Mouse (Mus musculus) embryonic facial prominence, embryonic 10.5 days (tissue): ENCODE measurements at regions not wholly inside any gene's neighbourhood (a gene's known extent, or its start where the extent isn't known, plus 50 kb on each side); places are given as distances from the start of the nearest gene placed in this dataset.

Experiments
- DNase-seq: peaks from one replicate; pipeline ENCODE4 v3.0.0-alpha.2; 2017; ENCODE audit warnings: low spot score
- H3K27ac ChIP-seq: fragments of 300-500 bp; sonication (generic); replicated peaks from 2 replicates; pipeline ENCODE4 v1.5.1; 2016; ENCODE audit warnings: mild to moderate bottlenecking
- H3K27me3 ChIP-seq: fragments of 300-500 bp; sonication (generic); replicated peaks from 2 replicates; pipeline ENCODE4 v1.6.1; 2016; ENCODE audit warnings: low read depth, mild to moderate bottlenecking; ENCODE audit not compliant: poor library complexity, severe bottlenecking
- H3K36me3 ChIP-seq: fragments of 300-500 bp; sonication (generic); replicated peaks from 2 replicates; pipeline ENCODE4 v1.6.1; 2016; ENCODE audit warnings: mild to moderate bottlenecking, moderate library complexity
- H3K4me1 ChIP-seq: fragments of 300-500 bp; sonication (generic); 2 replicates; pipeline ENCODE4 v1.6.1; 2016
- H3K4me3 ChIP-seq: fragments of 300-500 bp; sonication (generic); 2 replicates; pipeline ENCODE4 v1.5.1; 2016; ENCODE audit warnings: mild to moderate bottlenecking, moderate library complexity
- H3K9me3 ChIP-seq: fragments of 300-500 bp; sonication (generic); 2 replicates; pipeline ENCODE4 v1.6.1; 2016; ENCODE audit warnings: mild to moderate bottlenecking
- WGBS: fragments of 180-500 bp; shearing (Covaris S2); methylation state at CpG from one replicate; pipeline ENCODE4 v1.1.7; 2016; 5-methylcytosine and 5-hydroxymethylcytosine counted together

DNA sequence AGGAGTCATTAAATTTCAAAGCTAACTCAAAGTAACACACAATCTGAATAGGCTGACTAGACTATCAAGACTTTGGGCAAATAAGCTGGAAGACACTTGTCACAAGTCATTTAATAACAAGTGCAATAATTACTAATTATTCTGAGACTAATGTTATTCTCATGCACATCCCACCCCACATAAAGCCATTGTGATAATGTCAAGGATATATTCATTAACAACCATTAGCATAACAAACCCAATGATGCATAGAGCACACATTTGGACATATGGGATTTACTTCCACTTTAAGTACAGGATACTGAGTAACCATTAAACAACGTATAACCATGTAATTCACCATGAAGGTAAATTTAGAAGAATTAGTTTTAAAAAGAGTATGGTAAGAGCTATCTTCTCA is 135.0 kb upstream of the Arpp21 start:
- Histone ChIP-seq H3K9me3 (no peaks in the 10 kb centered on the region), H3K27ac (no peak overlapping the region), H3K36me3 (no peaks in the 10 kb centered on the region), H3K4me3 (no peak overlapping the region), H3K27me3 (no peaks in the 10 kb centered on the region), H3K4me1 (no peaks in the 10 kb centered on the region)
- DNase-seq, result no peak
- WGBS, result 84% methylated on average over 1 of the region's 1 CpGs

DNA sequence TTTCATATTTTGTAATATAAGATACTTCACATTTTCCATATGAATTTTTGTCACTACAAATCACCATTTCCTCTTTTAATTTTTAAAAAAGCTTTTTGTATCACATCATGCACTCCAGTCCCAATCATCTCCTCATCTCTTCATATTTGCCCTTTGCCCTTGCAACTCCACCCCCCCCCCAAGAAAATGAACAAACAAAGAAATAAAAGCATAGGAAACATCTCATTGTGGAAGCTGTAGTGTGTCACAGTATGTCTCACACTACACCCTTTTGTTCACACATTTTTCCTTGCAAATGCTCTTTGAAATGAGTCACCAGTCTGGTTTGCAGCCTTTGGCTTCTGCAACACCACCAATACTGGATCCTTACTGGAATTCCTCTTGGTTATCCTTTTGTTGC is 131.6 kb upstream of the Arpp21 start:
- Histone ChIP-seq H3K27me3 (no peaks in the 10 kb centered on the region), H3K27ac (no peak overlapping the region), H3K4me1 (no peaks in the 10 kb centered on the region), H3K4me3 (no peak overlapping the region), H3K36me3 (no peaks in the 10 kb centered on the region), H3K9me3 (no peaks in the 10 kb centered on the region)
- DNase-seq, result no peak

DNA sequence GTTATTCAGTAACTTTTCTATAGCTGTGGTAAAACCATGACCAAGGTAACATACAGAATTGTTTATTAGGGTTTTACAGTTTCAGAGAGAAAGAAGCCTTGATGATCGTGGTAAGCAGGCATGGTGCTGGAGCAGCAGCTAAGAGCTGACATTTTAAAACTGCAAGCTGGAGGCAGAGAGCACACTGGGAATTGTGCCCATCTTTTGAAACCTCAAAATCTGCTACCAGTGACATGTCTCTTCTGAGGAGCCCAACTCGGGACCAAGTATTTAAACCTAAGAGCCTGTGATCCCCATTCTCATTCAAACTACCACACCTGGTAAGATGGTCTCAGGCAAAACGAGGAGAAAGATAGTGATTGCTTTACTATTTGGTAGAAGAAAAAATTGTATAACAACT is 125.6 kb upstream of the Arpp21 start:
- no peak overlapping the region for H3K27ac ChIP-seq
- H3K4me1 ChIP-seq, result no peaks in the 10 kb centered on the region
- 86% methylated on average over 3 of the region's 3 CpGs for WGBS
- no peak for DNase-seq
- H3K36me3 ChIP-seq, result no peaks in the 10 kb centered on the region
- H3K27me3 ChIP-seq, result no peaks in the 10 kb centered on the region
- H3K9me3 ChIP-seq, result no peaks in the 10 kb centered on the region
- no peak overlapping the region for H3K4me3 ChIP-seq

DNA sequence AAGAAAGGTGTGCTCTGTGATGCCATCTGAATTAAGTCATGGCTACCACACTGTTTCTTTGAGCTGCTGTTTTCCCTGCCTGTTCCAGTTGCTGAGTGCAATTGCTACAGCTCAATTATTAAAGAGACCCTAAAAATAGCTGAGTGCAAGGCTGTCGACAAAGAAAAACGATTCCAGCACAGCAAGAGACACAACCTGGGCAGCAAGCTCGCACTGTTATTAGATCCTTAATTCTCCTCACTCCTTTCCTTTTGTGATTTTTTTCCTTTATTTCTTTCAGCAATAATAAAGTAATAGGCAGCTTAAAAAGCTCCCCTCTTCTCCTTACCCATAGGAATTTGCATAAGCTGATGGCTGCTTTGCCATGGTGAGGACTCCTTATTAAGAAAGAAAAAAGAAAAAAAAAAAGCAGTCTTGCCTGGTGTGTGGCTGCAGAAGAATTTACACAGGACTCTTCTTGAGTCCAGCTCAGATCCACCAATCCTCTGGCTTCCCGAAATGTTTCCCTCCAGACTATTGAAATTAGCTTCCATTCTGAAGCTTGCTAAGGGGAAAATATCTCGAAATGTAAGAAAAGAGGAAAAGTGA is 123.1 kb upstream of the Arpp21 start:
- no peaks in the 10 kb centered on the region for H3K9me3 ChIP-seq
- WGBS, result 65% methylated on average over 5 of the region's 5 CpGs

GRCm38 (mm10) chr9:112353196-112353595 is 117.5 kb upstream of the Arpp21 start:
- Histone ChIP-seq H3K4me1 (no peaks in the 10 kb centered on the region), H3K27ac (no peak overlapping the region), H3K27me3 (no peaks in the 10 kb centered on the region), H3K9me3 (no peaks in the 10 kb centered on the region), H3K4me3 (no peak overlapping the region), H3K36me3 (no peaks in the 10 kb centered on the region)
- WGBS, result 86% methylated on average over 3 of the region's 3 CpGs
- no peak for DNase-seq

More for the DNA sequence above, 123.1 kb upstream of the Arpp21 start:
- no peaks in the 10 kb centered on the region for H3K4me1 ChIP-seq
- no peak for DNase-seq
- no peaks in the 10 kb centered on the region for H3K36me3 ChIP-seq
- H3K4me3 ChIP-seq, result no peak overlapping the region
- no peaks in the 10 kb centered on the region for H3K27me3 ChIP-seq
- no peak overlapping the region for H3K27ac ChIP-seq

- H3K9me3 ChIP-seq, result no peaks in the 10 kb centered on the region
- H3K4me3 ChIP-seq, result no peak overlapping the region
- no peak overlapping the region for H3K27ac ChIP-seq
- H3K27me3 ChIP-seq, result no peaks in the 10 kb centered on the region
- no peaks in the 10 kb centered on the region for H3K4me1 ChIP-seq
- DNase-seq, result no peak
- no peaks in the 10 kb centered on the region for H3K36me3 ChIP-seq
Measured at GRCm38 (mm10) chr9:112348942-112349341, 113.2 kb upstream of the Arpp21 start.

DNA sequence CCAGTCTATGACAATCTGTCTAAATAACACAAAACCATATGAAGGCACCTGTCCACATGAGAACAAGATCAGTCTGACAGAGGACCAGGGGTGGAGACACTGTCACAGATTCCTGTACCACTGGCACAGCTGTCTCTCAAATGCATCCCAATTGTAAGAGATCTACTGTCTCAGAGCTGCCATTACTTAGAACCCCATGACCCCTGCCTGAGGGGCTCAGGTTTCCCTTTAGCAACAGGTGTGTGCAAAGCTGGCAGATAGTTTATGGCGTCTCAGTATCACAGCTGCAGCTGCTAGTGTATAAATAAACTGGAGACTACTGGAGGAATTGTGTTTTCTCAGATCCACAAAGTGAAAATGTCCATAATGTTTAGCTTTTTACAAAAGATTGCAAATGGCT is 109.1 kb upstream of the Arpp21 start:
- no peaks in the 10 kb centered on the region for H3K4me1 ChIP-seq
- no peaks in the 10 kb centered on the region for H3K36me3 ChIP-seq
- H3K27me3 ChIP-seq, result no peaks in the 10 kb centered on the region
- no peak overlapping the region for H3K27ac ChIP-seq
- DNase-seq, result no peak
- no peaks in the 10 kb centered on the region for H3K9me3 ChIP-seq
- no peak overlapping the region for H3K4me3 ChIP-seq
- 53% methylated on average over 1 of the region's 1 CpGs for WGBS

GRCm38 (mm10) chr9:112340363-112340762 is 104.6 kb upstream of the Arpp21 start:
- Histone ChIP-seq H3K36me3 (no peaks in the 10 kb centered on the region), H3K27ac (no peak overlapping the region), H3K4me1 (no peaks in the 10 kb centered on the region), H3K27me3 (no peaks in the 10 kb centered on the region), H3K4me3 (no peak overlapping the region), H3K9me3 (no peaks in the 10 kb centered on the region)
- WGBS, result 75% methylated on average over 2 of the region's 2 CpGs
- DNase-seq, result no peak

DNA sequence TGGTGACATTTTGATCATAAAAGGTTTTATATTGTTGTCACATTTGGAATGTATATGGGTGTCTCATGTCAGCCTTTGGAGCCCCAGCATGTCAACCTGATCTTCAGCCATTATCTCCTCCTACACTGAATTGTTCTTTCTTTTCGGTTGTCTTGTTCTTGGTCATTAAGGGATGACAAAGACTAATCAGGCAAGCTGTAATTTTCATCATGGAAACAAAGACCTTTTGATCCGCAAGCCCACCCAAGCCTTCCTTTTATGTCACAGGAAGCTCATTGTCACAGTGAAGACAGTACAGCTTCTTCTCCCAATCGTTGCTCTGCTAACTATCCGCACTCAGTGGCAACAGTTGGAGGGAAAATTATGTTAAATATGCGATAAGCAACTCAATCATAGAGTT is 84.3 kb upstream of the Arpp21 start:
- H3K27me3 ChIP-seq, result no peaks in the 10 kb centered on the region

GRCm38 (mm10) chr9:112308950-112309349 is 73.2 kb upstream of the Arpp21 start:
- Histone ChIP-seq H3K4me3 (no peak overlapping the region), H3K27ac (no peak overlapping the region), H3K9me3 (no peaks in the 10 kb centered on the region), H3K36me3 (no peaks in the 10 kb centered on the region), H3K4me1 (no peaks in the 10 kb centered on the region), H3K27me3 (no peaks in the 10 kb centered on the region)
- no peak for DNase-seq
- 84% methylated on average over 5 of the region's 5 CpGs for WGBS

More for the DNA sequence above, 84.3 kb upstream of the Arpp21 start:
- 67% methylated on average over 5 of the region's 5 CpGs for WGBS
- no peaks in the 10 kb centered on the region for H3K4me1 ChIP-seq
- no peaks in the 10 kb centered on the region for H3K9me3 ChIP-seq
- H3K27ac ChIP-seq, result no peak overlapping the region
- H3K36me3 ChIP-seq, result no peaks in the 10 kb centered on the region
- DNase-seq, result no peak
- H3K4me3 ChIP-seq, result no peak overlapping the region

DNA sequence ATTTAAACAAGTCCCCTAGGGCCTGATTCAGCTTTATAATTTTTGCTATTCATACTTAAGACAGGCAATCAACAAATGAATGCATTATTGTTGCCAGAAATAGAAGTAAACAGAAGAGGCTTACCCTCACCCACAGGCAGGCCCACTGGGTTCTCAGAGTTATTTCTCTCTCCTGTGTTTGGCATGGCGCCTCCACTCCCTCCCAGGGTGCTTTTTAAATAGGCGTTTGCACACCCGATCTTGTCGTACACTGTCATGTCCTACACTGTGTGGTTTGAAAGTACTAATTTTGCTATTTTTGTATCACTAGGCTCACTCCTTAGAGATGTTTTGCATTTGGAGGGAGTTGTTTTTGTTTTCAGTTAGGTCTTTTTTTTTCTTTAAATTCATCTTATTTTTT is 72.1 kb upstream of the Arpp21 start:
- no peak overlapping the region for H3K27ac ChIP-seq
- WGBS, result 88% methylated on average over 4 of the region's 4 CpGs

DNA sequence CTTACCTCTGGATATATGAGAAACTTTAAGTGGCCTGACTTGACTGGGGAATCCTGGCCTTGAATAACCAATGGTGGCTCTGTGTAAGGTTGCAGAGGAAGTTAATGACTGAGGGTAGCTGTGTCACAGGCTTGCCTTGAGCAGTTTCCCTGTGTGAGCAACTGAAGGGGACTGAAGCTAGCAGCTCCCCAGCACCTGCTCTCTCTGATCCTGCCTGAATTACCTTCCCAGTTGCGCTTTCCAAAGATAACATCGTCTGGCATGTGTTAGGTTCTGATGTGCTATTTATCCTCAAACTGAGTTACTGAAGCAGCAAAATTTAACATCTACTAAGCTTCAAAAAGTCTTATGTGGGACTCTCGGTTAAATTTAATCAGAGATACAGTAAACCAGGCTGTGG is 56.1 kb upstream of the Arpp21 start:
- 85% methylated on average over 3 of the region's 3 CpGs for WGBS
- H3K27me3 ChIP-seq, result no peaks in the 10 kb centered on the region
- H3K9me3 ChIP-seq, result no peaks in the 10 kb centered on the region
- no peaks in the 10 kb centered on the region for H3K4me1 ChIP-seq
- no peaks in the 10 kb centered on the region for H3K36me3 ChIP-seq
- H3K4me3 ChIP-seq, result no peak overlapping the region
- no peak for DNase-seq
- no peak overlapping the region for H3K27ac ChIP-seq

More for the DNA sequence above, 72.1 kb upstream of the Arpp21 start:
- DNase-seq, result no peak
- Histone ChIP-seq H3K9me3 (no peaks in the 10 kb centered on the region), H3K4me1 (no peaks in the 10 kb centered on the region), H3K36me3 (no peaks in the 10 kb centered on the region), H3K4me3 (no peak overlapping the region), H3K27me3 (no peaks in the 10 kb centered on the region)
